Mouse (Mus musculus) ES-Bruce4 (cell line): Measurements from ENCODE around the gene Hmgcl. TPM values are rescaled to one million over a fixed set of nuclear protein-coding genes. Genes with fewer than 3 reads are reported as not detected.
"Not testable (repeated sequence)": the region's sequence is repeated elsewhere in the genome, so short reads cannot be mapped to it uniquely, and the experiment has no call there.

Experiments used
- H3K27ac ChIP-seq: 2 replicates; pipeline ENCODE4 v1.5.1; 2012; ENCODE audit warnings: low read length, inconsistent platforms; ENCODE audit not compliant: insufficient read depth
- H3K27me3 ChIP-seq: 2 replicates; pipeline ENCODE4 v1.6.1; 2012; ENCODE audit warnings: mild to moderate bottlenecking, low read length, inconsistent platforms; ENCODE audit not compliant: control insufficient read depth, poor library complexity, insufficient read depth, severe bottlenecking
- H3K36me3 ChIP-seq: 2 replicates; pipeline ENCODE4 v1.6.1; 2012; ENCODE audit warnings: inconsistent platforms, mild to moderate bottlenecking, low read length, moderate library complexity; ENCODE audit not compliant: control insufficient read depth, poor library complexity, insufficient read depth, severe bottlenecking
- H3K4me1 ChIP-seq: one replicate; pipeline ENCODE4 v1.8.1; 2011; ENCODE audit warnings: low read length; ENCODE audit not compliant: control insufficient read depth, insufficient read depth
- H3K4me3 ChIP-seq: 2 replicates; pipeline ENCODE4 v1.5.1; 2011; ENCODE audit warnings: low read depth, mild to moderate bottlenecking, low read length
- H3K9ac ChIP-seq: 2 replicates; pipeline ENCODE4 v1.6.1; 2012; ENCODE audit warnings: low read depth, mild to moderate bottlenecking, inconsistent platforms; ENCODE audit not compliant: poor library complexity, severe bottlenecking
- H3K9me3 ChIP-seq: replicated peaks from 2 replicates; pipeline ENCODE4 v1.6.1; 2012; ENCODE audit warnings: mild to moderate bottlenecking, low read length, inconsistent platforms; ENCODE audit not compliant: control insufficient read depth, poor library complexity, insufficient read depth, severe bottlenecking
- CTCF ChIP-seq: IDR thresholded peaks from one replicate; pipeline ENCODE4 v1.8.1; 2011; ENCODE audit warnings: low read depth, low read length
- EP300 ChIP-seq: IDR thresholded peaks from 2 replicates; pipeline ENCODE4 v1.6.1; 2011; ENCODE audit warnings: low read depth, low read length; ENCODE audit not compliant: insufficient read depth
- POLR2A ChIP-seq: IDR thresholded peaks from one replicate; pipeline ENCODE4 v1.8.1; 2011; ENCODE audit warnings: low read length; ENCODE audit not compliant: insufficient read depth
- polyA plus RNA-seq: library from polyadenylated mRNA; stranded (reverse); fragments of >200 nt; gene quantifications from 2 replicates; pipeline ENCODE4 v1.2.4, GENCODE M21; 2011; ENCODE audit warnings: low read depth; ENCODE audit not compliant: missing spikeins, insufficient read depth, insufficient read length

The Hmgcl gene
- polyA plus RNA-seq, 1 experiment, result 18.3 TPM

- H3K27ac ChIP-seq, result no peak overlapping the region
- H3K9ac ChIP-seq, result no peak overlapping the region
- H3K36me3 ChIP-seq, result no peaks in the 10 kb centered on the region
- H3K9me3 ChIP-seq, result no peaks in the 10 kb centered on the region
- H3K4me3 ChIP-seq, result no peak overlapping the region
- no peaks in the 10 kb centered on the region for H3K27me3 ChIP-seq
- H3K4me1 ChIP-seq, result no peaks in the 10 kb centered on the region
- TF ChIP-seq POLR2A (no peak), EP300 (no peak), CTCF (no peak)
Measured at GRCm38 (mm10) chr4:135930239-135930638, 16.0 kb upstream of the Hmgcl start.

GRCm38 (mm10) chr4:135931832-135932231 is 14.4 kb upstream of the Hmgcl start:
- no peak overlapping the region for H3K9ac ChIP-seq
- H3K36me3 ChIP-seq, result no peaks in the 10 kb centered on the region
- TF ChIP-seq POLR2A (no peak), CTCF (peak; percentile 64)

GRCm38 (mm10) chr4:135934708-135935500 is 11.3 kb upstream of the Hmgcl start:
- no peak overlapping the region for H3K27ac ChIP-seq
- H3K4me3 ChIP-seq, result no peak overlapping the region
- H3K9ac ChIP-seq, result no peak overlapping the region
- H3K9me3 ChIP-seq, result no peaks in the 10 kb centered on the region
- TF ChIP-seq POLR2A (no peak), EP300 (no peak), CTCF (no peak)
- peaks cover 2% of the 10 kb centered on the region for H3K4me1 ChIP-seq
- no peaks in the 10 kb centered on the region for H3K36me3 ChIP-seq
- no peaks in the 10 kb centered on the region for H3K27me3 ChIP-seq

More at GRCm38 (mm10) chr4:135931832-135932231, 14.4 kb upstream of the Hmgcl start:
- Histone ChIP-seq H3K27ac (no peak overlapping the region), H3K4me1 (no peaks in the 10 kb centered on the region), H3K27me3 (no peaks in the 10 kb centered on the region), H3K4me3 (no peak overlapping the region), H3K9me3 (no peaks in the 10 kb centered on the region)

- no peaks in the 10 kb centered on the region for H3K27me3 ChIP-seq
- no peak overlapping the region for H3K9ac ChIP-seq
- H3K4me3 ChIP-seq, result no peak overlapping the region
- H3K4me1 ChIP-seq, result peaks cover 2% of the 10 kb centered on the region
- no peaks in the 10 kb centered on the region for H3K9me3 ChIP-seq
- no peaks in the 10 kb centered on the region for H3K36me3 ChIP-seq
- no peak overlapping the region for H3K27ac ChIP-seq
- TF ChIP-seq POLR2A (no peak), CTCF (no peak), EP300 (no peak)
Measured at GRCm38 (mm10) chr4:135935502-135935901, 10.7 kb upstream of the Hmgcl start.

- H3K36me3 ChIP-seq, result no peaks in the 10 kb centered on the region
- no peak for TF ChIP-seq EP300
- TF ChIP-seq CTCF, result peak; percentile 13
- no peaks in the 10 kb centered on the region for H3K27me3 ChIP-seq
Measured at GRCm38 (mm10) chr4:135938858-135939257, 7.4 kb upstream of the Hmgcl start.

GRCm38 (mm10) chr4:135941026-135941425 is 5.2 kb upstream of the Hmgcl start:
- not testable (repeated sequence) for H3K9ac ChIP-seq, H3K27me3 ChIP-seq, H3K4me1 ChIP-seq, H3K27ac ChIP-seq, H3K36me3 ChIP-seq, H3K9me3 ChIP-seq, H3K4me3 ChIP-seq
- TF ChIP-seq CTCF, result peak; percentile 85

More at GRCm38 (mm10) chr4:135938858-135939257, 7.4 kb upstream of the Hmgcl start:
- no peak overlapping the region for H3K4me3 ChIP-seq
- peaks cover 2% of the 10 kb centered on the region for H3K4me1 ChIP-seq
- no peak overlapping the region for H3K27ac ChIP-seq
- H3K9me3 ChIP-seq, result no peaks in the 10 kb centered on the region
- no peak overlapping the region for H3K9ac ChIP-seq
